Mouse (Mus musculus) C2C12 (cell line): ENCODE results near the gene Ncapg.

Source experiments
- CTCF ChIP-seq: IDR thresholded peaks from one replicate; pipeline ENCODE4 v1.5.1; 2011; ENCODE audit not compliant: control insufficient read depth, insufficient read depth, insufficient read length
- MAX ChIP-seq: IDR thresholded peaks from one replicate; pipeline ENCODE4 v1.6.1; 2011; ENCODE audit warnings: mild to moderate bottlenecking, control low read depth
- MYOG ChIP-seq: IDR thresholded peaks from one replicate; pipeline ENCODE4 v1.6.1; 2011; ENCODE audit not compliant: control insufficient read depth, insufficient read length; ENCODE audit errors: extremely low read depth
- USF1 ChIP-seq: IDR thresholded peaks from one replicate; pipeline ENCODE4 v1.6.1; 2011; ENCODE audit warnings: low read depth, mild to moderate bottlenecking, control low read depth, moderate library complexity

GRCm38 (mm10) chr5:45668831-45669230, 888 bp upstream of the Ncapg start:
- TF ChIP-seq USF1 (no peak), CTCF (no peak), MYOG (no peak), MAX (no peak)
